Mouse (Mus musculus) kidney, postnatal 0 days (tissue): ENCODE data around the gene Gngt2. TPM values are rescaled to one million over a fixed set of nuclear protein-coding genes. Genes with fewer than 3 reads are reported as not detected.
A peak's percentile ranks its signal among the peaks of the same experiment; 100 is the strongest.

Experiments
- ATAC-seq: fragments of 200-750 bp; cut with Nextera tagmentation; replicated peaks from 2 replicates; pipeline ENCODE4 v1.8.0; 2017; ENCODE audit warnings: low read depth, moderate number of reproducible peaks, moderate TSS enrichment, moderate library complexity; ENCODE audit not compliant: low FRiP score
- DNase-seq: peaks from one replicate; pipeline ENCODE4 v3.0.0-alpha.2; 2016; ENCODE audit warnings: low spot score
- H3K27ac ChIP-seq: fragments of 300-500 bp; sonication (generic); 2 replicates; pipeline ENCODE4 v1.5.1; 2014; ENCODE audit warnings: mild to moderate bottlenecking
- H3K27me3 ChIP-seq: fragments of 300-500 bp; sonication (generic); 2 replicates; pipeline ENCODE4 v1.6.1; 2014; ENCODE audit warnings: low read length, mixed read lengths; ENCODE audit not compliant: insufficient read depth
- H3K36me3 ChIP-seq: fragments of 300-500 bp; sonication (generic); 2 replicates; pipeline ENCODE4 v1.6.1; 2014; ENCODE audit warnings: low read length, mixed read lengths; ENCODE audit not compliant: insufficient read depth
- H3K4me1 ChIP-seq: fragments of 300-500 bp; sonication (generic); replicated peaks from 2 replicates; pipeline ENCODE4 v1.6.1; 2014; ENCODE audit warnings: antibody characterized with exemption, low read length, mixed read lengths; ENCODE audit not compliant: insufficient read depth
- H3K4me2 ChIP-seq: fragments of 300-500 bp; sonication (generic); 2 replicates; pipeline ENCODE4 v1.6.1; 2014; ENCODE audit warnings: mild to moderate bottlenecking, low read length, moderate library complexity, mixed read lengths
- H3K4me3 ChIP-seq: fragments of 300-500 bp; sonication (generic); replicated peaks from 2 replicates; pipeline ENCODE4 v1.5.1; 2014; ENCODE audit warnings: low read depth, low read length
- H3K9ac ChIP-seq: fragments of 300-500 bp; sonication (generic); 2 replicates; pipeline ENCODE4 v1.6.1; 2014; ENCODE audit warnings: low read depth, low read length
- H3K9me3 ChIP-seq: fragments of 300-500 bp; sonication (generic); replicated peaks from 2 replicates; pipeline ENCODE4 v1.6.1; 2016; ENCODE audit warnings: low read length, inconsistent platforms, mixed read lengths
- CTCF ChIP-seq: IDR thresholded peaks from 2 replicates; pipeline ENCODE4 v1.5.1; 2016; ENCODE audit warnings: antibody characterized with exemption, low read depth, mild to moderate bottlenecking, moderate library complexity
- WGBS: fragments of 180-500 bp; shearing (Covaris S2); extraction: QIAGEN DNeasy Blood & Tissue Kit; methylation state at CpG from one replicate; pipeline ENCODE4 v1.1.7; 2014; 5-methylcytosine and 5-hydroxymethylcytosine counted together
- polyA plus RNA-seq: library from polyadenylated mRNA; unstranded; fragments of >200 nt; fragmentation: Nextera tagmentation; extraction: Ambion mirVana; gene quantifications from 2 replicates; pipeline ENCODE4 v1.2.1, GENCODE M21; 2015

The Gngt2 gene
- polyA plus RNA-seq, 1 experiment from 2014 or later: 32.6 TPM

DNA sequence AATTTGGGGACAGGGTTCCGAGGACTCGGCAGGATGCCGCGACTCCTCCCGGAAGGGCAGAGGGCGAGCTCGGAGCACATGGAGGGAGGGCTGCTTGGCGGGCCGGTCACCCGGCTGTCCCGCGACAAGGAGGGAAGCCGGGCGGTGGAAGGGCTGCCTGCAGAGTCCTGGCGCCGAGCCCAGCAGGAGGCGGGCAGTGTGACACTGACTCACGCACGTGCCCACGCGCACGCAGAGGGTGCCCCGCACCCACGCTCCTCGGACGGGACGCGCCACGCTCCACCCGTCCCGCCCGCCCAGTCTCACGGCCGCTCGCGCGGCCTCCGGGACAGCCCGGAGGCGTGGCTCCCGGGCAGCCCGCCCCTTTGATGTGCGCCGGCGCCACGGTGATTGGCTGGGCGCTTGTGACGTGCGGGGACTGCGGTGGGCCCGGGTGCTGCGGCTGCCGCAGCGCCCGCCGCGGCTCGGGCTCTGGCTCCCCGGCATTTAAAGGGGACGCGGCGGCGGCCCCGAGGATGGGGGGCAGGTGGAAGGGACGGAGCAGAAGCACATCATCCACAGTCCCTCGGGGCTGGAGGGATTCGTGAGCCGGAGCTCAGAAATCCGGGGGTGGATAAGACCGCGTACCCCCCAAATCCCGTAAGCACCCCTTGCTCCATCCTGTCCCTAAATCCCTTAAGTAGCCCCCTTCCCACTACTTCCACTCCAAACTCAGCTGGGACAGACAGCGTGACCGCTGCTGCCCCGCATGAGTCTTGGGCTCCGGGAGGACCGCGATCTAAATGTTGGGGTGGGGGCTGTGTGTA lies 12.7 kb upstream of the Gngt2 start, which contains the start of gene Phospho1:
Phospho1 (plus strand) TSS at position 429 of the 806 bp plus-strand sequence.
- TF ChIP-seq CTCF: no peak
- H3K4me3 ChIP-seq: peak within 1 kb of the TSS; percentile 56
- peak; percentile 95 for DNase-seq
- under 1% methylated on average over 59 of the region's 78 CpGs for WGBS
- H3K4me2 ChIP-seq: peak within 1 kb of the TSS; percentile 98
- no peaks in the 10 kb centered on the region for H3K9me3 ChIP-seq
- H3K9ac ChIP-seq: peak within 1 kb of the TSS; percentile 66
- H3K27me3 ChIP-seq: peaks cover 12% of the 10 kb centered on the region
- H3K4me1 ChIP-seq: peaks cover 3% of the 10 kb centered on the region; the same call in 1 of the 2 replicates
- no peak within 1 kb of the TSS for H3K27ac ChIP-seq
- no peaks in the 10 kb centered on the region for H3K36me3 ChIP-seq
- peak; percentile 92 for ATAC-seq

DNA sequence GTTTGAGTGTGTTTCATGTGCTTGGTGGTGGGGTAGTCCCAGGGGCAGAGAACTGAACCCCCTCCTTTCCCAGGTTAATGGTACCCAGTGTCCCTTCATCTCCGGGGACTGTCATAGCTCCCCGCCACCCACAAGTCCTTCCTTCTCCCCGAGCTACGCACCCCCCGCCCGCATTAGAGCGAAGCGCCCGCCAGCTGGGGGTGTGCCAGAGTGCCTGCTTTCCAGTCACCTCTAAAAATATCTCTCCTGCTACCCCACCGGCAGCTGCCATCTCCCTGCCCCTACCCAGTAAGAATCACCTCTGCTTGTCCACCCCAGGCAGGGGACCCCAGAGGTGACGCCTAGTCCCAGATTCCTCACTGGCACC lies 12.2 kb upstream of the Gngt2 start:
- ATAC-seq (peak; percentile 10; the same call in 1 of the 2 replicates), DNase-seq (no peak)
- Histone ChIP-seq H3K36me3 (no peaks in the 10 kb centered on the region), H3K4me1 (peaks cover 3% of the 10 kb centered on the region; the same call in 1 of the 2 replicates), H3K4me2 (peak overlapping the region; percentile 98), H3K4me3 (peak overlapping the region; percentile 56), H3K9ac (peak overlapping the region; percentile 66), H3K27ac (no peak overlapping the region), H3K9me3 (no peaks in the 10 kb centered on the region), H3K27me3 (peaks cover 18% of the 10 kb centered on the region)
- under 1% methylated on average over 11 of the region's 11 CpGs for WGBS
- TF ChIP-seq CTCF: no peak

DNA sequence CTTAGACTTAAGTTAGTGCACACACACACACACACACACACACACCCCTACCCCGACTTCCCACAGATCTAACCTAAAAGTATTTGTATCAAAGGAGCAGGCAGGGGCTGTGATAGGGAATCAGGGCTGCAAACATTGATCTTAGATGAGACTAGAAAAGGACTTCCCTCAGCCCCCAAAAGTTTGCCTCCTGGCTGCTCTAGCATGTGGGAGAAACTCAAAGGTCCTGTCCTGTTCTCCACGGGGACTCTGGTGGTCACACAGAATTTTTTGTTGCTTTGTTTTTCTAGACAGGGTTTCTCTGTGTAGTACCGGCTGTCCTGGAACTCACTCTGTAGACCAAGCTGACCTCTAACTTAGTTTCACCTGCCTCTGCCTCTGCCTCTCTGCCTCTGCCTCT lies 11.4 kb upstream of the Gngt2 start:
- no peak for ATAC-seq
- no peak overlapping the region for H3K9ac ChIP-seq
- H3K27ac ChIP-seq: no peak overlapping the region
- H3K4me3 ChIP-seq: no peak overlapping the region
- 39% methylated on average over 3 of the region's 3 CpGs for WGBS
- H3K27me3 ChIP-seq: peaks cover 25% of the 10 kb centered on the region
- no peaks in the 10 kb centered on the region for H3K9me3 ChIP-seq
- no peak for TF ChIP-seq CTCF
- peaks cover 11% of the 10 kb centered on the region for H3K4me1 ChIP-seq
- H3K4me2 ChIP-seq: no peak overlapping the region
- no peak for DNase-seq
- no peaks in the 10 kb centered on the region for H3K36me3 ChIP-seq

DNA sequence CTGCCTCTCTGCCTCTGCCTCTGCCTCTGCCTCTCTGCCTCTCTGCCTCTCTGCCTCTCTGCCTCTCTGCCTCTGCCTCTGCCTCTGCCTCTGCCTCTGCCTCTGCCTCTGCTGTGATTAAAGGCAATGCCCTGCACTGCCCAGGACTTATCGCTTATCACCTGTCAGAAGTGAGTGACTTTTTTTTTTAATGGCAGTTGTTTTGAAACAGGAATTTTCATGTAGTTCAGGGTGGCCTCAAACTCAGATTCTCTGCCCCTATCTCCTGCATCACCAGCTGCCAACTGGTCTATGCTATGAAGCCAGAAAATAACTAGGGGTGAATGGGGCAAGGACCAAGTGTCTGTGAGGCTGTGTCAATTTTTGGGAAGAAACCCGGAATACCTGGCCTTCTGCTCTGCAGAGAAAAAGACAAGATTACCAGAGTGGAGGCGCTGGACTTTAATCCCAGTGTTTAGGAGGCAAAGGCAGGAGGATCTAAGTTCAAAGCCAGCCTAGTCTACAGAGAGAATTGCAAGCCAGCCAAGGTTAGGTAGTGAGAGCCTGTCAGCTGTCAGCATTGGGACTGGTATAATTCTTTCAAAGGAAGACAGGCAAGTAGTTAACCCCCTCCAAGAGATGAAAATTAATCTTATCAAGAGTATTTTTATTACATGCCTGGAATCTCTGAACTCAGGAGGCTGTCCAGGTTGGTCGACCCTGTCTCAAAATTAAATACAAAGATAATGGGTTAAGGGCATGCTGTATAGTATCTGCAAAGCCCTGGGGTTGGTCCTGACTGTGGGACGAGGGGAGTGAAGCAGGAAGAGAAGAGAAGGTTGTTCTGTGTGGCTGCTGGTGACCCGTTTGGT lies 10.5 kb upstream of the Gngt2 start:
- no peak overlapping the region for H3K9ac ChIP-seq
- no peak for TF ChIP-seq CTCF
- no peak overlapping the region for H3K4me2 ChIP-seq
- no peak overlapping the region for H3K27ac ChIP-seq
- H3K27me3 ChIP-seq: peaks cover 33% of the 10 kb centered on the region
- DNase-seq: no peak
- peaks cover 18% of the 10 kb centered on the region for H3K4me1 ChIP-seq
- no peak overlapping the region for H3K4me3 ChIP-seq
- H3K9me3 ChIP-seq: no peaks in the 10 kb centered on the region
- ATAC-seq: no peak
- WGBS: 50% methylated on average over 6 of the region's 6 CpGs
- H3K36me3 ChIP-seq: no peaks in the 10 kb centered on the region

DNA sequence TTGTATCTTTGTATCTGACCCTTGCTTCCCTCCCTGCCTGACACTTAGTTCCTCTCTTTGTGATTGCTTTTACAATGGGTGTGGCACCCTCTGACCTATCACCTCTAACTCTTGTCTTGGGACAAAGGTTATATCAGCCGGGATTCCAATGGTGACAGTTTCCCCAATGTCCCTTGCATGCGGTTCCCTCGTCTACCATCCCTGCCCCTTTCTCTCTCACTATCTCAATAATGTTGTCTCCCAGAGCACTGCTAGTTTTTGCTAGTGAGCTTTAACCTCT lies 9.9 kb upstream of the Gngt2 start:
- TF ChIP-seq CTCF: no peak
- no peaks in the 10 kb centered on the region for H3K36me3 ChIP-seq
- no peak overlapping the region for H3K27ac ChIP-seq
- DNase-seq (no peak), ATAC-seq (no peak)
- no peak overlapping the region for H3K4me3 ChIP-seq
- no peak overlapping the region for H3K4me2 ChIP-seq
- 16% methylated on average over 3 of the region's 3 CpGs for WGBS
- no peaks in the 10 kb centered on the region for H3K9me3 ChIP-seq
- H3K4me1 ChIP-seq: peaks cover 18% of the 10 kb centered on the region
- peaks cover 35% of the 10 kb centered on the region for H3K27me3 ChIP-seq
- H3K9ac ChIP-seq: no peak overlapping the region

DNA sequence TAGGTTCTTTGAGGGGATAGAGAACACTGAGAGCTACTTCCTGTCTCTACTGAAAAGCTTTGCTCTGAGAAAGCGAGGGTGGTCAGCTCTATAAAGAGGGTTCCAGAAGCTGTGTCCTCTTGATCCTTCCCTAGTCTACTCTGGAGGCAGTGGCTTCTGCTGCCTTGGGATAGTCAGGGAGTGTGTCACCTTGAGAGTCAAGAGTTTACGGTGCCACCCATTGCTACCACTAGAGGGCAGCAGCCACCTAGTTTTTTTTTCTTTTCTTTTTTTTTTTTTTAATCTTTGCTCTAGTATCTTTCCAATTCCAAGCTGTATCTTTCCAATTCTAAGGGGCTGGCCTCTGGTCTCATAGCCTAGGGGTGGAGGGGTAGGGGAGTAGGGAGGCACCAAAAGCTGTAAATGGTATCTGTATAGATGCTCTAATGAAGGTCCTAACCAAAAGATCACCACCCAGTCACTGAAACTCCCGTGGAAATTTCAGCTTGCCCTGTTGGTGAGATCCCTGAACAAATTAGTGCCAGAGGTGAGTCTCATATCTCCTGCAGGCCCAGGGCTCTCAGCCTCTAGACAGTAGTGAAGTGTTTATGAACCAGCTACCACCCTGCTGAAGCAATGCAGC lies 9.4 kb upstream of the Gngt2 start:
- Histone ChIP-seq H3K9ac (no peak overlapping the region), H3K27ac (no peak overlapping the region), H3K4me1 (peaks cover 18% of the 10 kb centered on the region), H3K36me3 (no peaks in the 10 kb centered on the region), H3K4me3 (no peak overlapping the region), H3K4me2 (no peak overlapping the region), H3K27me3 (peaks cover 39% of the 10 kb centered on the region), H3K9me3 (no peaks in the 10 kb centered on the region)
- DNase-seq (peak; percentile 87), ATAC-seq (no peak)
- TF ChIP-seq CTCF: peak; percentile 83
- WGBS: 15% methylated on average over 3 of the region's 3 CpGs
